Mouse (Mus musculus) forebrain, embryonic 11.5 days (tissue): ENCODE measurements at regions not wholly inside any gene's neighbourhood (a gene's known extent, or its start where the extent isn't known, plus 50 kb on each side); places are given as distances from the start of the nearest gene placed in this dataset.

Experiments
- ATAC-seq: fragments of 200-750 bp; cut with Nextera tagmentation; replicated peaks from 2 replicates; pipeline ENCODE4 v1.8.0; 2017; ENCODE audit warnings: moderate TSS enrichment; ENCODE audit not compliant: low FRiP score
- DNase-seq: peaks from one replicate; pipeline ENCODE4 v3.0.0-alpha.2; 2017; ENCODE audit warnings: low spot score
- H3K27ac ChIP-seq: fragments of 300-500 bp; sonication (generic); 2 replicates; pipeline ENCODE4 v1.5.1; 2014; ENCODE audit warnings: low read depth, low read length
- H3K27me3 ChIP-seq: fragments of 300-500 bp; sonication (generic); 2 replicates; pipeline ENCODE4 v1.6.1; 2014; ENCODE audit warnings: mild to moderate bottlenecking, low read length, mixed read lengths; ENCODE audit not compliant: control insufficient read depth, insufficient read depth
- H3K36me3 ChIP-seq: fragments of 300-500 bp; sonication (generic); 2 replicates; pipeline ENCODE4 v1.6.1; 2014; ENCODE audit warnings: mild to moderate bottlenecking, low read length, moderate library complexity, mixed read lengths; ENCODE audit not compliant: control insufficient read depth, insufficient read depth
- H3K4me1 ChIP-seq: fragments of 300-500 bp; sonication (generic); replicated peaks from 2 replicates; pipeline ENCODE4 v1.6.1; 2014; ENCODE audit warnings: low read length, mixed read lengths; ENCODE audit not compliant: control insufficient read depth, insufficient read depth
- H3K4me2 ChIP-seq: fragments of 300-500 bp; sonication (generic); 2 replicates; pipeline ENCODE4 v1.6.1; 2014; ENCODE audit warnings: low read depth, mild to moderate bottlenecking, low read length, moderate library complexity, mixed read lengths; ENCODE audit not compliant: severe bottlenecking
- H3K4me3 ChIP-seq: fragments of 300-500 bp; sonication (generic); 2 replicates; pipeline ENCODE4 v1.5.1; 2014; ENCODE audit warnings: low read depth, low read length
- H3K9ac ChIP-seq: fragments of 300-500 bp; sonication (generic); 2 replicates; pipeline ENCODE4 v1.6.1; 2014; ENCODE audit warnings: low read length
- H3K9me3 ChIP-seq: fragments of 300-500 bp; sonication (generic); 2 replicates; pipeline ENCODE4 v1.6.1; 2016; ENCODE audit warnings: low read length, mixed read lengths; ENCODE audit not compliant: control insufficient read depth
- WGBS: fragments of 180-500 bp; shearing (Covaris S2); extraction: QIAGEN DNeasy Blood & Tissue Kit; methylation state at CpG from one replicate; pipeline ENCODE4 v1.1.7; 2014; 5-methylcytosine and 5-hydroxymethylcytosine counted together

DNA sequence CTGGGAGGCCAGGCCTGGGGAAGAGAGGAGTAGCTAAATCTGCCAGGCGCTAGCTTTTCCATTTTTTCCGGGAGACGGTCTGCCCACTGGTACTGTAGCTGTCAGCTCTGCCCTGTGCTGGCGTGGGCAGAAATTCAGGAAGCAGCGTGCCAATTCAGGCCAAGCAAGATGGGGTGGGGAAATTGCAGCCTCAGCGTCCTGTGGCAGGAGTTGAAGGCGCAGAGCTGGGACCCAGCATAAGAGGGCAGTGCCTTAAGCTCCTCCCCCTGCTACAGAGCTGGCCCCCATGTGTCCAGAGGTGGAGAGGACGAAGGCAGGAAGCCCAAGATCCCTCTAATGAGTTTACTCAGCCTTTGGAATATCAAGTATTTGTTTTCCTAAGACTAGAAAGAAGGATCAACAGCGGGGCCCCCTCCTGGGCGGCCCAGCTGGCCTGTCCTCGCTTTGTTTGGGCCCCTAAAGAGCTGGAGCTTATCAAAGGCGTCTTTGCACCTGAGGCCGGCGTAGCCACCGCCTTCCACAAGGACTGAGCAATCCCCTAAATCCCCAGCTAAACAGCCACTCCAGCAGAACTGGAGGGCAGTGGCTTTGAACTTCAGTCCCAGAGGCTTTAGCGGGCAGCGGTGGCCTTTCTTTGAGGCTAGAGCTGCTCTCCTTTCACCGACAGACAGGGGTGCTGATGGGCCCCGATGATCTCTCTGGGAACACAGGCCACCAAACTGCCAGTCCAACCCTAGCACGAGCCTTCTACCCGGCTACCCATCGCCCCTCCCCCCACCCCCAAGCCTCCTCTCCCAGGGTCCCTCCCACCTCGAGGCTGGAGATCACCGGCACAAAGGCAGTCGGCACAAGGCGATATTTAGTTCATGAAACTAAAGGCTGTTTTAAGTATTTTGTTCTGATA lies 76.0 kb upstream of the Fzd10 start:
- no peak overlapping the region; the same call in 1 of the 2 replicates for H3K4me2 ChIP-seq

GRCm38 (mm10) chr5:128522667-128523066 lies 78.0 kb upstream of the Fzd10 start:
- DNase-seq (peak; percentile 86), ATAC-seq (no peak)
- 43% methylated on average over 5 of the region's 5 CpGs for WGBS
- Histone ChIP-seq H3K4me3 (no peak overlapping the region), H3K4me2 (no peak overlapping the region), H3K4me1 (peaks cover 8% of the 10 kb centered on the region; the same call in 1 of the 2 replicates), H3K27ac (no peak overlapping the region), H3K9ac (no peak overlapping the region), H3K36me3 (no peaks in the 10 kb centered on the region), H3K9me3 (no peaks in the 10 kb centered on the region), H3K27me3 (peaks cover 2% of the 10 kb centered on the region; the same call in 1 of the 2 replicates)

More for the DNA sequence above, 76.0 kb upstream of the Fzd10 start:
- WGBS, result 9% methylated on average over 26 of the region's 26 CpGs
- Histone ChIP-seq H3K9ac (no peak overlapping the region), H3K9me3 (no peaks in the 10 kb centered on the region), H3K27me3 (peaks cover 2% of the 10 kb centered on the region; the same call in 1 of the 2 replicates), H3K4me1 (peaks cover 8% of the 10 kb centered on the region; the same call in 1 of the 2 replicates), H3K27ac (peak overlapping the region; percentile 6; the same call in 1 of the 2 replicates), H3K4me3 (no peak overlapping the region), H3K36me3 (no peaks in the 10 kb centered on the region)
- DNase-seq, result peak; percentile 57
- ATAC-seq, result peak; percentile 63; the same call in 1 of the 2 replicates

GRCm38 (mm10) chr5:128517336-128517735 lies 83.3 kb upstream of the Fzd10 start:
- no peaks in the 10 kb centered on the region for H3K27me3 ChIP-seq
- ATAC-seq, result no peak
- 54% methylated on average over 8 of the region's 8 CpGs for WGBS
- no peak overlapping the region for H3K4me3 ChIP-seq
- no peaks in the 10 kb centered on the region for H3K4me1 ChIP-seq
- no peaks in the 10 kb centered on the region for H3K9me3 ChIP-seq
- H3K4me2 ChIP-seq, result no peak overlapping the region
- no peak for DNase-seq
- no peak overlapping the region for H3K27ac ChIP-seq
- H3K9ac ChIP-seq, result no peak overlapping the region
- no peaks in the 10 kb centered on the region for H3K36me3 ChIP-seq

- H3K4me3 ChIP-seq, result no peak overlapping the region
- peak; percentile 70 for DNase-seq
- H3K9ac ChIP-seq, result no peak overlapping the region
- no peak overlapping the region for H3K4me2 ChIP-seq
- whole genome bisulfite sequencing, result 3% methylated on average over 2 of the region's 2 CpGs
- H3K27me3 ChIP-seq, result no peaks in the 10 kb centered on the region
- no peaks in the 10 kb centered on the region for H3K9me3 ChIP-seq
- H3K36me3 ChIP-seq, result no peaks in the 10 kb centered on the region
- no peaks in the 10 kb centered on the region for H3K4me1 ChIP-seq
- no peak for ATAC-seq
- no peak overlapping the region for H3K27ac ChIP-seq
Measured at GRCm38 (mm10) chr5:128515343-128515742, 82.5 kb upstream of the Tmem132d start.

DNA sequence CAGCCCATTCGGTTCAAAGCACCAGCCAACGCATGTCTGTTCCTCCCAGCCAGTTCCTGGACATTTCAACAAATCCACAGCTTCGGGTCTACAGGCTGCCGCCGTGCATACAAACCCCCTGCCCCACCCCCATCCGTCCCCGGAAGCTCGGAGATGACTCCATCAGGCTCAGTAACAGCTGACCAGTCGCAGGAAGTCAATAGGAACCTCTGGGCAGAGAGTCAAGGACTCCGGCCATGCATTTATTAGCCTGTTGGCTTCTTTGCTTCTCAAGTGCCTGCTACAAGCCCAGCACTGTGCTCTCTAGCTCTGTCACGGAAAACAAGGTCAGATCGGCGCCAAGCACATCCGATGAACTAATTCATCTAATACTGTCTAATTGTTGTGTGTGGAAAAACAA lies 80.4 kb upstream of the Tmem132d start:
- H3K9me3 ChIP-seq, result no peaks in the 10 kb centered on the region; the same call in 1 of the 2 replicates
- 86% methylated on average over 14 of the region's 14 CpGs for WGBS
- H3K4me3 ChIP-seq, result no peak overlapping the region
- H3K36me3 ChIP-seq, result no peaks in the 10 kb centered on the region
- no peak overlapping the region for H3K27ac ChIP-seq
- H3K4me2 ChIP-seq, result no peak overlapping the region
- ATAC-seq (no peak), DNase-seq (no peak)
- no peaks in the 10 kb centered on the region for H3K4me1 ChIP-seq
- H3K27me3 ChIP-seq, result no peaks in the 10 kb centered on the region; the same call in 1 of the 2 replicates
- no peak overlapping the region for H3K9ac ChIP-seq

DNA sequence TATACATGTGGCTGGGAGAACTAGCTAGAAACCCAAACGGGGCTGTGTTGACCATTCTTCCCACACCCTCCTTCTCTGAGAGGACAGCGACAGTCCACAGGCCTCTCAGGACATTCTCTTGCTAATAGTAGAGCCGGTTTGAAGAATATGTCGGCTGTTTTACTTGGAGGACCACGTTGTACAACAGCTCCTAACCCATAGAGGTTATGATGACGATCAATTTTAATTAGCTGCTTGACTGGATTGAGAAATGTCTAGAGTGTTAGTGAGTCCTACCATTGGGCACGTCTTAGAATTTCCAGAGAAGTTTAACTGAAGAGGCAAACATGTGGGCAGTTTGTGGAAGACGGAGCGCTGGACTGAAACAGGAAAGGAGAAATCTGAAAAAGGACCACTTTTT lies 79.7 kb upstream of the Tmem132d start:
- Histone ChIP-seq H3K4me2 (no peak overlapping the region), H3K4me3 (no peak overlapping the region), H3K9me3 (no peaks in the 10 kb centered on the region; the same call in 1 of the 2 replicates), H3K27ac (no peak overlapping the region), H3K9ac (no peak overlapping the region), H3K27me3 (no peaks in the 10 kb centered on the region; the same call in 1 of the 2 replicates), H3K4me1 (no peaks in the 10 kb centered on the region), H3K36me3 (no peaks in the 10 kb centered on the region)
- DNase-seq (no peak), ATAC-seq (no peak)
- 86% methylated on average over 9 of the region's 9 CpGs for WGBS

DNA sequence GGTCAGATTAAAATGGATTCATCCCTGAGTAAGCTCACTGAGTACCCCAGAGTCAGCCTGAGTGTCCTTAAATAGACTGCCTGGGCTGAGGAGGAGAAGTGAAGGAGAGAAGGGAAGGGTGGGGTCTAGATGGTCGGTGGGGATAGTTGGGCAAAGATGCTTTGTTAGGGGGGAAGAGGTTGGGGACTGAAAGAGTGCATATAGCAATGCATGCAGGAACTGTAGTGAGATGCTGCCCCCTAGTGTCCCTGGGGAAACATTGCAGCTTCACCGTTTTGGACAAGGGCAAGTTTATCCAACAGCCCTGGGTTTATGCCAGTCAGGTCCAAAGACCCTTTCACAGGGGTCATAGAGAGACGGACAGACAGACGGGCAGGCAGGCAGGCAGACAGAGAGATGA lies 71.6 kb upstream of the Tmem132d start:
- H3K4me2 ChIP-seq, result no peak overlapping the region
- no peak overlapping the region for H3K9ac ChIP-seq
- H3K9me3 ChIP-seq, result no peaks in the 10 kb centered on the region
- H3K36me3 ChIP-seq, result no peaks in the 10 kb centered on the region
- ATAC-seq (0 out of 2 replicates have a peak, but pooled peaks have one; percentile 42), DNase-seq (peak; percentile 80)
- H3K27me3 ChIP-seq, result no peaks in the 10 kb centered on the region; the same call in 1 of the 2 replicates
- 6% methylated on average over 4 of the region's 4 CpGs for WGBS
- no peaks in the 10 kb centered on the region for H3K4me1 ChIP-seq
- no peak overlapping the region for H3K27ac ChIP-seq
- H3K4me3 ChIP-seq, result no peak overlapping the region

DNA sequence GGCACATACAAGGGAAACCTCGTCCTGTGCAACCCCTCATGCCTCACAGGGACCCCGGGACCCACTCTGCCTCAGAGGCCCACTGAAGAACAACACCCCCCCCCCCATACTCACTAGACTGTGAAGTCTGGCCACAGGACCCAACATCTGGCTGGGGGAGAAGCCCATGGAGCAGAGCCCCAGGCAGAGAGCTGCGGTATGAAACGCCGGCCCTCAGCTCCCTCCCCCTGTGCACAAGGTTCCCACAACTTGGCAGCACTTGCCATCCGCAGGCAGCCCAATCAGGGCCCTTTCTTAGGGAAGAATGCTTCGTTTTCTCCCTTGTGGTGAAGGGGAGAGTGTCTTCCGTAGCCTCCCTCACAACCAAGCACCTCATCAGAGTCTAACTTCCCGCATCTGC lies 66.6 kb upstream of the Tmem132d start:
- H3K4me3 ChIP-seq, result no peak overlapping the region
- 52% methylated on average over 9 of the region's 9 CpGs for WGBS

More for the DNA sequence above, 66.6 kb upstream of the Tmem132d start:
- DNase-seq, result no peak
- no peak overlapping the region for H3K27ac ChIP-seq
- no peaks in the 10 kb centered on the region for H3K36me3 ChIP-seq
- ATAC-seq, result no peak
- H3K27me3 ChIP-seq, result no peaks in the 10 kb centered on the region
- no peak overlapping the region for H3K4me2 ChIP-seq
- no peak overlapping the region for H3K9ac ChIP-seq
- H3K9me3 ChIP-seq, result no peaks in the 10 kb centered on the region
- no peaks in the 10 kb centered on the region for H3K4me1 ChIP-seq
